Mouse (Mus musculus): ENCODE data around the gene Rbfox1. TPM values are rescaled to one million over a fixed set of nuclear protein-coding genes. Genes with fewer than 3 reads are reported as not detected.

Rbfox1 gene
- polyA plus RNA-seq, 1 experiment, result 98.9 TPM

DNA sequence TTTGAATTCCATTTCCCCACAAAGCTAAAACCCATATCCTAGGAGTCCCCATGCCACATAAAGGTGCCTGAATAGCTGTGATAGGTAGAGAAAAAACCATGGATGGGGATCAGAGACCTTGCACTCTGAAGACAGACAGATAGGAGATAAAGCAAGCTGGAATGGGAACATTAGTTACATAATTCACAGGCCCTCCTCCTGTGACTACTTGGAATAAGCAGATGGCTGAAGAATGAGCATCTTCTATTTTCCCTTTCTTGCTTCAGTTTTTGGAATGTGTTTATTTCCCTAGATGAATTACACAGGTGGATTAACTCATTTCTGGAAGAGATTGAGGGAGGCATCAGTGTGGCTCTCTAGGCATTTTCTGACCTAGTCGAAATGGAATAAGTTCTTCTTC lies 672.6 kb downstream of the Rbfox1 start:
- TF ChIP-seq CTCF (IDR thresholded peaks at IDR 0.05; ENCODE audit: borderline replicate concordance, extremely low read depth, insufficient read depth, insufficient read length) (no peak), POLR2A (IDR thresholded peaks at IDR 0.05; ENCODE audit: borderline replicate concordance, extremely low read depth, insufficient read depth, insufficient read length, poor library complexity, severe bottlenecking) (no peak)
- DNase-seq (ENCODE audit: low read depth), result no peak

GRCm38 (mm10) chr16:6584700-6585099 lies 699.5 kb downstream of the Rbfox1 start:
- DNase-seq (ENCODE audit: low read depth), result no peak
- TF ChIP-seq POLR2A (IDR thresholded peaks at IDR 0.05; ENCODE audit: borderline replicate concordance, extremely low read depth, insufficient read depth, insufficient read length, poor library complexity, severe bottlenecking), result no peak
- TF ChIP-seq CTCF (IDR thresholded peaks at IDR 0.05; ENCODE audit: borderline replicate concordance, extremely low read depth, insufficient read depth, insufficient read length), result no peak

DNA sequence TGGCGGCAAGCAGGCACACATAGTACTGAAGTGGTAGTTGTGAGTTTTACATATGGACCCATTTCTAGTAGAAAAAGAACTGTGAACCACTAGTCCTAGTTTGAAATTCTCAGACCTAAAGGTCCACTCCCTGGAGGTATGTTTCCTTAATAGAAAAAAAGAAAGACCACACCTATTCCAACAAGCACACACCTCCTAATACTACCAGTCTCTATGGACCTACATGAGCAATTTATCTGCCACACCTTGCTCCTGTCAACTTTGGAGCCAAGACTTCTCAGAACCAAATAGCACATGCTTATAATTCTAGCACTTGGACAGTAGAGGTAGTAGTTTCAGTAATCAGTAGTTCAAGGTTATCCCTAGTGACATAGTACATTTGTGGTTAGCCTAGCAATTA lies 700.0 kb downstream of the Rbfox1 start:
- no peak for TF ChIP-seq POLR2A (IDR thresholded peaks at IDR 0.05; ENCODE audit: borderline replicate concordance, extremely low read depth, insufficient read depth, insufficient read length, poor library complexity, severe bottlenecking)
- no peak for TF ChIP-seq CTCF (IDR thresholded peaks at IDR 0.05; ENCODE audit: borderline replicate concordance, extremely low read depth, insufficient read depth, insufficient read length)
- DNase-seq (ENCODE audit: low read depth), result no peak

DNA sequence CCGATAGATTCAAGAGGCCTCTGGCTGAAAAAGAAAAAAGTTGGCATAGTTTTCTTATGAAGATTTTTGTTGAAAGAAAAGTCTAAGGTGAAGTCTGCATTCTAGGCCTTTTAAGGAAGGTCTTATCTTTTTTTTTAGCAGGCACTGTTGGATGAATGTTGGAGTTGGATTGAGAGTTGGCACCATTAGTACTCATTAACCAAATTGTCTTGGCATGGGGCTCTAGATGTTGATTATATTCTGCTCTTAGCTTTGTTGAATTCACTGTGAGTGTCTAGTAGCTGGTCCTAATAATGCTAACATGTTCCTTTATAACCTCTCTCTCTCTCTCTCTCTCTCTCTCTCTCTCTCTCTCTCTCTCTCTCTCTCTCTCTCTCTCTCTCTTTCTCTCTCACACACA lies 731.4 kb downstream of the Rbfox1 start:
- peak; percentile 67 for DNase-seq (ENCODE audit: low read depth)
- TF ChIP-seq POLR2A (IDR thresholded peaks at IDR 0.05; ENCODE audit: borderline replicate concordance, extremely low read depth, insufficient read depth, insufficient read length, poor library complexity, severe bottlenecking) (no peak), CTCF (IDR thresholded peaks at IDR 0.05; ENCODE audit: borderline replicate concordance, extremely low read depth, insufficient read depth, insufficient read length) (no peak)

- DNase-seq (ENCODE audit: low read depth), result no peak
- TF ChIP-seq POLR2A (IDR thresholded peaks at IDR 0.05; ENCODE audit: borderline replicate concordance, extremely low read depth, insufficient read depth, insufficient read length, poor library complexity, severe bottlenecking) (no peak), CTCF (IDR thresholded peaks at IDR 0.05; ENCODE audit: borderline replicate concordance, extremely low read depth, insufficient read depth, insufficient read length) (no peak)
Observed at GRCm38 (mm10) chr16:6640330-6640729, 755.2 kb downstream of the Rbfox1 start.

- TF ChIP-seq CTCF (IDR thresholded peaks at IDR 0.05; ENCODE audit: borderline replicate concordance, extremely low read depth, insufficient read depth, insufficient read length) (no peak), POLR2A (IDR thresholded peaks at IDR 0.05; ENCODE audit: borderline replicate concordance, extremely low read depth, insufficient read depth, insufficient read length, poor library complexity, severe bottlenecking) (no peak)
- DNase-seq (ENCODE audit: low read depth), result peak; percentile 80
Observed at GRCm38 (mm10) chr16:6646941-6647340, 761.8 kb downstream of the Rbfox1 start.

- no peak for TF ChIP-seq CTCF (IDR thresholded peaks at IDR 0.05; ENCODE audit: borderline replicate concordance, extremely low read depth, insufficient read depth, insufficient read length)
- TF ChIP-seq POLR2A (IDR thresholded peaks at IDR 0.05; ENCODE audit: borderline replicate concordance, extremely low read depth, insufficient read depth, insufficient read length, poor library complexity, severe bottlenecking), result no peak
- DNase-seq (ENCODE audit: low read depth), result no peak
Observed at GRCm38 (mm10) chr16:6648753-6649152, 763.6 kb downstream of the Rbfox1 start.

DNA sequence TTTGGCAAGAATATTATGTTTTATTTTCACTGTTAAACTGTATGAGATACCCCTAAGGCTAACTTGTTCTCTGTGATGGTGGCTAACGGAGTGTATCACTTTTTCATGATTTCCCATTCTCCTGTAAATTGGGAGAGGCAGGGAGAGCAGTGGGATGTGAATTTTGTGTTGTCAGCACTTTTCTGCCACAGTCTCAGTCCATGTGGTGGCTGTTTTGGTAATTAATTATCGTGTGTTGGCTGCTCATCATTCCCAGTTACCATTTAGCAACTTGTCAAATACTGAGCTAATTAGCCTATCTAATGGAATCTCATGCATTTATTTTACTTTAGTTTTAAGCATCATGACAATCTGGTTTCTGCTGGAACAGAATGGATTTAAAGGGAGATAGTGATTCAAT lies 773.4 kb downstream of the Rbfox1 start:
- DNase-seq (ENCODE audit: low read depth), result peak; percentile 75
- TF ChIP-seq CTCF (IDR thresholded peaks at IDR 0.05; ENCODE audit: borderline replicate concordance, extremely low read depth, insufficient read depth, insufficient read length) (no peak), POLR2A (IDR thresholded peaks at IDR 0.05; ENCODE audit: borderline replicate concordance, extremely low read depth, insufficient read depth, insufficient read length, poor library complexity, severe bottlenecking) (no peak)

- TF ChIP-seq CTCF (IDR thresholded peaks at IDR 0.05; ENCODE audit: borderline replicate concordance, extremely low read depth, insufficient read depth, insufficient read length) (no peak), POLR2A (IDR thresholded peaks at IDR 0.05; ENCODE audit: borderline replicate concordance, extremely low read depth, insufficient read depth, insufficient read length, poor library complexity, severe bottlenecking) (no peak)
- DNase-seq (ENCODE audit: low read depth), result no peak
Observed at GRCm38 (mm10) chr16:6686076-6686757, 801.1 kb downstream of the Rbfox1 start.

DNA sequence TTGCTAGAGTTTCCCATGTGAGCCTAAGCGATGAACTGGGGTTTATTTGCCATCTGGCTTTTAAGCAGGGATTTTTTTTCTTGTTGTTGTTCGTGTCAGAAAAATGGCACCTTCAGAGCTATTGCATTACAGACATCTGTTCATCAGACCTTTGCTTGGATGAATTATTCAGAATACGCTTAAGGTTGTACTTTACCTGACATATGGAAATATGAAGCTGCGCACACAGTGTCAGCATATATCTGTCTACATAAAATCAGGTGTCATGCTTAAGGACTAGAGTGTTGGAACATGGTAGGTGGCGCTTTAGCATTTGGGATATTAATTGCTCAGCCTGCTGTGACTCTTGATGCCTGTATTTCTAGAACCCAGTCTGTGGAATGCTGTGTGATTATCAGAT lies 819.7 kb downstream of the Rbfox1 start:
- peak; percentile 64 for DNase-seq (ENCODE audit: low read depth)
- TF ChIP-seq POLR2A (IDR thresholded peaks at IDR 0.05; ENCODE audit: borderline replicate concordance, extremely low read depth, insufficient read depth, insufficient read length, poor library complexity, severe bottlenecking), result no peak
- TF ChIP-seq CTCF (IDR thresholded peaks at IDR 0.05; ENCODE audit: borderline replicate concordance, extremely low read depth, insufficient read depth, insufficient read length), result no peak

DNA sequence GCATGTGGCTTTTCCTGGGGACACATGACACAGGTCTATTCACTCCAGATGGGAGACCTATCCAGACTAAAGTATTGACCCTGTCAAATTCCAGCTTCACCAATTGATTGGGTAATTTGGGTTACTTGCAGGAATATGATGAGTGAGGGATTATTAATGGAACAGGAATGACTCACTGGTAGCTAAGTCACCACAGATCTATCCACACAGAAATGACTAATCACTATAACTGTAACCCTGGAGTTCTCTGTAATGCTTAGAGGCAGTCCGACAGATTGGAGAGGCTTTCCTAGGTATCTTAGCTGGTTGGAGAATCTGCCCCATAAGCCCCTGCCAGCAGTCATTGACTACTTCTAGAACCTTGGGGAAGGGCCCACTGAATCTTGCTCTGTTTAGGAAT lies 827.2 kb downstream of the Rbfox1 start:
- DNase-seq (ENCODE audit: low read depth), result no peak
- TF ChIP-seq POLR2A (IDR thresholded peaks at IDR 0.05; ENCODE audit: borderline replicate concordance, extremely low read depth, insufficient read depth, insufficient read length, poor library complexity, severe bottlenecking) (no peak), CTCF (IDR thresholded peaks at IDR 0.05; ENCODE audit: borderline replicate concordance, extremely low read depth, insufficient read depth, insufficient read length) (no peak)

DNA sequence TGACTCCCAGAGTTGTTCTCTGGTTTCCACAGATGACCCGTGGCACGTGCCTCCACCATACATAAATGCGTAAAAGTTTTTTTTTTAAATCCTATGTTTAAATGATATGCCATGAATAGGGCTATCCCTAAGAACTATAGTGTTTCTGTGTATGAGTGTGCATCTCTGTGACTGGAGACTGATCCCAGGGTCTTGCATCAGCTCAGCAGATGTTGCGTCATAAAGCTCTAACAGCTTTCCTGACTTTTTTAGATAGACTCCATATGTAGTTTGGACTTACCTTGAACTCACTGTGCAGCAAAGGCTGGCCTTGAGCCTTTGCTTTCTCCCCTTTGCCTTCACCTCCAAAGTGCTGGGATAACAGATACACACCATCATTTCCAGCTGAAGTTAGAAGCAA lies 830.1 kb downstream of the Rbfox1 start:
- TF ChIP-seq POLR2A (IDR thresholded peaks at IDR 0.05; ENCODE audit: borderline replicate concordance, extremely low read depth, insufficient read depth, insufficient read length, poor library complexity, severe bottlenecking), result no peak
- no peak for TF ChIP-seq CTCF (IDR thresholded peaks at IDR 0.05; ENCODE audit: borderline replicate concordance, extremely low read depth, insufficient read depth, insufficient read length)
- no peak for DNase-seq (ENCODE audit: low read depth)

All from brain, embryonic 14.5 days (tissue).